Mouse (Mus musculus): ENCODE measurements around the gene Zim1.

The Zim1 gene

GRCm38 (mm10) chr7:6651221-6651620 lies 45.0 kb downstream of the Zim1 start:
- DNase-seq (ENCODE audit: low spot score in 2 of 2), result no peak

GRCm38 (mm10) chr7:6650526-6650925 lies 45.7 kb downstream of the Zim1 start:
- no peak for DNase-seq (ENCODE audit: low spot score in 2 of 2)

GRCm38 (mm10) chr7:6645821-6646220 lies 50.4 kb downstream of the Zim1 start:
- DNase-seq (ENCODE audit: low spot score in 2 of 2), result no peak

- no peak for DNase-seq (ENCODE audit: low spot score in 2 of 2)
Observed at GRCm38 (mm10) chr7:6638076-6638475, 58.2 kb downstream of the Zim1 start.

- DNase-seq (ENCODE audit: low spot score in 2 of 2), result no peak
Observed at GRCm38 (mm10) chr7:6636741-6637140, 59.5 kb downstream of the Zim1 start.

GRCm38 (mm10) chr7:6635831-6636230 lies 60.4 kb downstream of the Zim1 start:
- DNase-seq (ENCODE audit: low spot score in 2 of 2), result no peak

All from frontal cortex, postnatal 14 days (tissue).